Mouse (Mus musculus): ENCODE data around the gene Kctd12.

GRCm38 (mm10) chr14:102983686-102984085, 1.2 kb upstream of the Kctd12 start:
- TF ChIP-seq CTCF (IDR thresholded peaks at IDR 0.05; ENCODE audit: low read depth) = no peak
- no peak for TF ChIP-seq EP300 (IDR thresholded peaks at IDR 0.05; ENCODE audit: low read depth)

Data from liver, embryonic 14.5 days (tissue).